Mouse (Mus musculus) forebrain, embryonic 15.5 days (tissue): ENCODE measurements around the gene Psmd14. TPM values are rescaled to one million over a fixed set of nuclear protein-coding genes. Genes with fewer than 3 reads are reported as not detected.
A peak's percentile ranks its signal among the peaks of the same experiment; 100 is the strongest.

Experiments used
- ATAC-seq: fragments of 200-750 bp; cut with Nextera tagmentation; replicated peaks from 2 replicates; pipeline ENCODE4 v1.8.0; 2017; ENCODE audit warnings: mild to moderate bottlenecking, moderate TSS enrichment, moderate library complexity
- H3K27ac ChIP-seq: fragments of 300-500 bp; sonication (generic); replicated peaks from 2 replicates; pipeline ENCODE4 v1.5.1; 2015; ENCODE audit warnings: mild to moderate bottlenecking, inconsistent platforms
- H3K27me3 ChIP-seq: fragments of 300-500 bp; sonication (generic); 2 replicates; pipeline ENCODE4 v1.6.1; 2015; ENCODE audit warnings: inconsistent platforms
- H3K36me3 ChIP-seq: fragments of 300-500 bp; sonication (generic); 2 replicates; pipeline ENCODE4 v1.6.1; 2015; ENCODE audit warnings: mild to moderate bottlenecking, inconsistent platforms
- H3K4me1 ChIP-seq: fragments of 300-500 bp; sonication (generic); 2 replicates; pipeline ENCODE4 v1.6.1; 2015; ENCODE audit warnings: inconsistent platforms
- H3K4me2 ChIP-seq: fragments of 300-500 bp; sonication (generic); replicated peaks from 2 replicates; pipeline ENCODE4 v1.6.1; 2015; ENCODE audit warnings: mild to moderate bottlenecking, inconsistent platforms
- H3K4me3 ChIP-seq: fragments of 300-500 bp; sonication (generic); 2 replicates; pipeline ENCODE4 v1.5.1; 2015; ENCODE audit warnings: mild to moderate bottlenecking, inconsistent platforms
- H3K9ac ChIP-seq: fragments of 300-500 bp; sonication (generic); replicated peaks from 2 replicates; pipeline ENCODE4 v1.6.1; 2015; ENCODE audit warnings: mild to moderate bottlenecking, inconsistent platforms
- H3K9me3 ChIP-seq: fragments of 300-500 bp; sonication (generic); 2 replicates; pipeline ENCODE4 v1.6.1; 2016; ENCODE audit warnings: inconsistent platforms
- WGBS: fragments of 180-500 bp; shearing (Covaris S2); methylation state at CpG from one replicate; pipeline ENCODE4 v1.1.7; 2015; ENCODE audit warnings: mixed read lengths; 5-methylcytosine and 5-hydroxymethylcytosine counted together
- polyA plus RNA-seq: library from polyadenylated mRNA; unstranded; fragments of >200 nt; fragmentation: Nextera tagmentation; extraction: Ambion mirVana; gene quantifications from 2 replicates; pipeline ENCODE4 v1.2.1, GENCODE M21; 2015

Psmd14 gene
- polyA plus RNA-seq, 1 experiment from 2014 or later: 257 TPM

GRCm38 (mm10) chr2:61732802-61733486 lies 21.4 kb downstream of the Psmd14 start:
- H3K4me2 ChIP-seq: no peak overlapping the region
- WGBS: 32% methylated on average over 11 of the region's 11 CpGs
- peak overlapping the region; percentile 83 for H3K27ac ChIP-seq
- H3K4me1 ChIP-seq: peaks cover 19% of the 10 kb centered on the region
- no peaks in the 10 kb centered on the region for H3K27me3 ChIP-seq
- H3K36me3 ChIP-seq: no peaks in the 10 kb centered on the region
- H3K9me3 ChIP-seq: no peaks in the 10 kb centered on the region
- no peak overlapping the region for H3K4me3 ChIP-seq
- H3K9ac ChIP-seq: no peak overlapping the region
- peak; percentile 84 for ATAC-seq

- peaks cover 22% of the 10 kb centered on the region for H3K4me1 ChIP-seq
- no peak overlapping the region for H3K4me3 ChIP-seq
- H3K27me3 ChIP-seq: no peaks in the 10 kb centered on the region
- WGBS: 86% methylated on average over 1 of the region's 1 CpGs
- H3K4me2 ChIP-seq: no peak overlapping the region
- no peak for ATAC-seq
- H3K36me3 ChIP-seq: no peaks in the 10 kb centered on the region
- no peak overlapping the region for H3K27ac ChIP-seq
- no peak overlapping the region for H3K9ac ChIP-seq
- no peaks in the 10 kb centered on the region for H3K9me3 ChIP-seq
Observed at GRCm38 (mm10) chr2:61734175-61734574, 22.7 kb downstream of the Psmd14 start.

- 0 out of 2 replicates have a peak overlapping the region, but pooled peaks have one; percentile 31 for H3K27ac ChIP-seq
Observed at GRCm38 (mm10) chr2:61746051-61746450, 34.6 kb downstream of the Psmd14 start.

GRCm38 (mm10) chr2:61746580-61746979 lies 35.1 kb downstream of the Psmd14 start:
- no peak overlapping the region for H3K27ac ChIP-seq
- H3K4me2 ChIP-seq: no peak overlapping the region
- ATAC-seq: no peak
- no peak overlapping the region for H3K4me3 ChIP-seq
- H3K36me3 ChIP-seq: 0 out of 2 replicates have a peak, but pooled peaks cover 2% of the 10 kb centered on the region
- WGBS: 75% methylated on average over 2 of the region's 2 CpGs
- H3K27me3 ChIP-seq: no peaks in the 10 kb centered on the region
- no peak overlapping the region for H3K9ac ChIP-seq
- H3K4me1 ChIP-seq: peaks cover 21% of the 10 kb centered on the region
- no peaks in the 10 kb centered on the region for H3K9me3 ChIP-seq

More at GRCm38 (mm10) chr2:61746051-61746450, 34.6 kb downstream of the Psmd14 start:
- Histone ChIP-seq H3K4me2 (no peak overlapping the region), H3K27me3 (no peaks in the 10 kb centered on the region), H3K4me1 (peaks cover 18% of the 10 kb centered on the region), H3K4me3 (no peak overlapping the region), H3K36me3 (0 out of 2 replicates have a peak, but pooled peaks cover 2% of the 10 kb centered on the region), H3K9me3 (no peaks in the 10 kb centered on the region), H3K9ac (no peak overlapping the region)
- WGBS: 28% methylated on average over 1 of the region's 1 CpGs
- no peak for ATAC-seq

GRCm38 (mm10) chr2:61747411-61747810 lies 35.9 kb downstream of the Psmd14 start:
- Histone ChIP-seq H3K9ac (no peak overlapping the region), H3K27me3 (no peaks in the 10 kb centered on the region), H3K4me2 (no peak overlapping the region), H3K9me3 (no peaks in the 10 kb centered on the region), H3K36me3 (0 out of 2 replicates have a peak, but pooled peaks cover 2% of the 10 kb centered on the region), H3K4me1 (peaks cover 21% of the 10 kb centered on the region), H3K4me3 (no peak overlapping the region), H3K27ac (peak overlapping the region; percentile 32; the same call in 1 of the 2 replicates)
- 58% methylated on average over 2 of the region's 2 CpGs for WGBS
- ATAC-seq: peak; percentile 76

GRCm38 (mm10) chr2:61750702-61751101 lies 39.2 kb downstream of the Psmd14 start:
- Histone ChIP-seq H3K9ac (no peak overlapping the region), H3K36me3 (no peaks in the 10 kb centered on the region), H3K4me2 (no peak overlapping the region), H3K4me1 (peaks cover 18% of the 10 kb centered on the region), H3K4me3 (no peak overlapping the region), H3K27me3 (no peaks in the 10 kb centered on the region), H3K27ac (no peak overlapping the region), H3K9me3 (no peaks in the 10 kb centered on the region)
- ATAC-seq: no peak
- 50% methylated on average over 1 of the region's 1 CpGs for WGBS

GRCm38 (mm10) chr2:61751286-61751685 lies 39.8 kb downstream of the Psmd14 start:
- peak overlapping the region; percentile 31; the same call in 1 of the 2 replicates for H3K27ac ChIP-seq
- no peaks in the 10 kb centered on the region for H3K27me3 ChIP-seq

GRCm38 (mm10) chr2:61752362-61752761 lies 40.9 kb downstream of the Psmd14 start:
- Histone ChIP-seq H3K4me1 (peaks cover 14% of the 10 kb centered on the region), H3K27me3 (no peaks in the 10 kb centered on the region), H3K4me3 (no peak overlapping the region), H3K9ac (no peak overlapping the region), H3K9me3 (no peaks in the 10 kb centered on the region), H3K27ac (peak overlapping the region; percentile 37; the same call in 1 of the 2 replicates), H3K36me3 (no peaks in the 10 kb centered on the region), H3K4me2 (no peak overlapping the region)
- ATAC-seq: no peak

More at GRCm38 (mm10) chr2:61751286-61751685, 39.8 kb downstream of the Psmd14 start:
- H3K36me3 ChIP-seq: no peaks in the 10 kb centered on the region
- no peaks in the 10 kb centered on the region for H3K9me3 ChIP-seq
- peaks cover 15% of the 10 kb centered on the region for H3K4me1 ChIP-seq
- peak; percentile 76; the same call in 1 of the 2 replicates for ATAC-seq
- WGBS: 37% methylated on average over 2 of the region's 2 CpGs
- no peak overlapping the region for H3K9ac ChIP-seq
- no peak overlapping the region for H3K4me2 ChIP-seq
- H3K4me3 ChIP-seq: no peak overlapping the region

- Histone ChIP-seq H3K27ac (no peak overlapping the region), H3K4me1 (peaks cover 7% of the 10 kb centered on the region), H3K36me3 (no peaks in the 10 kb centered on the region), H3K9me3 (no peaks in the 10 kb centered on the region), H3K27me3 (no peaks in the 10 kb centered on the region), H3K4me3 (no peak overlapping the region), H3K4me2 (no peak overlapping the region), H3K9ac (no peak overlapping the region)
- ATAC-seq: no peak
Observed at GRCm38 (mm10) chr2:61754989-61755388, 43.5 kb downstream of the Psmd14 start.

GRCm38 (mm10) chr2:61759234-61759855 lies 47.9 kb downstream of the Psmd14 start:
- Histone ChIP-seq H3K4me3 (no peak overlapping the region), H3K36me3 (no peaks in the 10 kb centered on the region), H3K27me3 (no peaks in the 10 kb centered on the region), H3K9me3 (no peaks in the 10 kb centered on the region), H3K9ac (no peak overlapping the region), H3K4me2 (no peak overlapping the region), H3K27ac (no peak overlapping the region), H3K4me1 (peaks cover 5% of the 10 kb centered on the region)
- ATAC-seq: no peak
- WGBS: 85% methylated on average over 5 of the region's 5 CpGs

- H3K27ac ChIP-seq: no peak overlapping the region
- no peak overlapping the region for H3K4me3 ChIP-seq
- 75% methylated on average over 3 of the region's 3 CpGs for WGBS
- no peak for ATAC-seq
- H3K9ac ChIP-seq: no peak overlapping the region
- H3K36me3 ChIP-seq: no peaks in the 10 kb centered on the region
- H3K27me3 ChIP-seq: no peaks in the 10 kb centered on the region
- peaks cover 11% of the 10 kb centered on the region for H3K4me1 ChIP-seq
- no peak overlapping the region for H3K4me2 ChIP-seq
- H3K9me3 ChIP-seq: no peaks in the 10 kb centered on the region
Observed at GRCm38 (mm10) chr2:61760044-61760443, 48.5 kb downstream of the Psmd14 start.

- Histone ChIP-seq H3K9me3 (no peaks in the 10 kb centered on the region), H3K4me2 (no peak overlapping the region), H3K4me1 (peaks cover 17% of the 10 kb centered on the region), H3K27ac (peak overlapping the region; percentile 71), H3K27me3 (no peaks in the 10 kb centered on the region), H3K9ac (no peak overlapping the region), H3K4me3 (no peak overlapping the region), H3K36me3 (no peaks in the 10 kb centered on the region)
- peak; percentile 62 for ATAC-seq
- WGBS: 26% methylated on average over 6 of the region's 6 CpGs
Observed at GRCm38 (mm10) chr2:61764470-61765105, 53.1 kb downstream of the Psmd14 start.
